Mouse (Mus musculus): ENCODE measurements around the gene Erp27. TPM values are rescaled to one million over a fixed set of nuclear protein-coding genes. Genes with fewer than 3 reads are reported as not detected.
A peak's percentile ranks its signal among the peaks of the same experiment; 100 is the strongest.

Erp27 gene
- total RNA-seq, 1 experiment from 2014 or later: 12.0 TPM

DNA sequence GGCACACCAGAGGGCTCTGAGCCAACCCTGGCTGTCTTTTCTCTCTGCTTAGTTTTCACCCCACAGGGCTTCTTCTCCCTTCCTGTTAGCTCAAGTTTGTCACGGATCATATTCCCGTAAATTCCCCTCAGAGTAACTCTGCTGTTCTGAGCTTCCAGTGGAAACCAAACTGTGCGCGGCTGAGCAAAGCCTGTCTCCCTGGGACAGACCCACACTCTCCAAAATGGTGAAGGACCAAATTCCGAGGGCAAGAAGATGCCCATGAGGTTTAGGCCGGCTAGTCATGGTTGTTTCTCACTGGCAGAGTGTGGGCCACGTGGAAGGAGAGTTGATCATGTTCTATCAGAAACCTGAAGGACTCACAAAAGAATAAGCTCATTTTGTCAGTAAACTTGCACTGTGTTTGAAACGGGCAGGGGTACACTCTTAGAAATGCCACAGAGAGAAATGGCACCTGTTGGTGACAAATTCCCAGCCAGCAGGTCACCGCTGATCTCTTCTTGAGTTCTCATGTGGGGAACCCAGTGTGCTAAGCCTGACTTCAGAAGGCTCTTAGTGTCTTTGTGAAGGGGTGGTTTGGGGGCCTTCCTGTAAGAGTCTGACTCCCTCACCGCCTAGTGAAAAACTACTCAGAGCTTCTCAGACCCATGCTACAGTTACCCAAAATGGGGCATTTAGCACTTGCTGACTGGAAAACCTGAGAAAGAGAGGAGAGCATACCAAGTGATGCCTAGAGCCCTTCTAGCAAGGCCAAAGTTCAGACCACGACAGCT, 18.4 kb upstream of the Erp27 start:
- ATAC-seq (ENCODE audit: extremely low read depth, insufficient number of reproducible peaks, low FRiP score, poor library complexity, severe bottlenecking): no peak

- peak; percentile 38 for ATAC-seq (ENCODE audit: extremely low read depth, insufficient number of reproducible peaks, low FRiP score, poor library complexity, severe bottlenecking)
Observed at GRCm38 (mm10) chr6:136939326-136940187, 17.6 kb upstream of the Erp27 start.

DNA sequence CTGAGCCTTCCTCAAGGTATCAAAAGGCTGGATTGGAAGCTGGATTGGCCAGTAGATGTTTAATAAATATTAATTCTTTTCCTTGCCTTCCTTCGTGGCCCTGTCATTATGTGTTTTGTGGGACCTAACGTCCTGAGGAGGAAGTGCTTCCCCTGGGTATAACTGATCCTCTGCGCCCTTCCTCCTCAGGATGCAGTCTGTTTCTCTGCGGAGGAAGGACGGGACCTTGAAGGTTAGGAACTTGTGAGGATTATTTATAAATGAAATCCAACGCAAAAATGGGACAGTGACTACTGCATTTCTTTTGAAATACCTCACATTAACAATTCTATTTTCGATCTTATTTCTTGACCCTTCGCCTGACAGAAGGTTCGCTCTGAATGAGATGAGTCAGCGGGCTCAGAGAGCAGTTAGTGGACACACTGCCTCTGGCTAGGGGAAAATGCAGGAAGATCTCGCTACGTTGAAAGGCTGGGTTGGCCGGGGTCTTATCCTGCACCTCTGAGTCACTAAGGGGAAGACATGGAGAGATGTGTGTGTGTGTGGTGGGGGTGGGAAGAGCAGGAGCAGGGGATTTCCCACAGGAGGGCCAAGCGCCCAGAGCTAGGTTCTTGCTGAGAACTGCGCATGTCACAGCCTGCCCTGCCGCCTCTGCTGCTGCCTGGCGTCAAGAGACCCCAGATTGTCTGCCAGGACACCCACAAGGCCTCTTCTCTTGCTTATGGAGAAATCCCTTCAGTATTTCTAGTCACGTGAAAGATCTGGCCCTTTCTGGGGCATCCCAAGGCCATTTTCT, 16.5 kb upstream of the Erp27 start:
- no peak for ATAC-seq (ENCODE audit: extremely low read depth, insufficient number of reproducible peaks, low FRiP score, poor library complexity, severe bottlenecking)

DNA sequence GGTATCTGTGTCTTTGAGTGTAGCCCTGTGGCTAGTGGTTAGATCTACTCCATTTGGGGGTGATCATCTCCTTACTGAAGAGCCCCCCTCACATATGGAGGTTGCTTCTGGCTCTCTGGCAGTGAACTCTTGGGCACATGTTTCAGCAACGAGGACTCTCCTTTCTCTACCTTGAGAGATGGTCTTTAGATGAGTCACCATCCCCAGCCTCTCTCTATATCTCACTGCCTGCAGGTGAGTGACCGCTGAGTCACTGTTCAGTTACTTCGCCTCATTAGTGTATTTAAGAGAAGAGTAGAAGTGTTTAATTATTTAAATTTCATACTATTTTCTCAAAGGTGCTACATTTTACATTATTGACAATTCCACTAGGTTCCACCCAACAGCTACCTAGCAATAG, 15.1 kb upstream of the Erp27 start:
- ATAC-seq (ENCODE audit: extremely low read depth, insufficient number of reproducible peaks, low FRiP score, poor library complexity, severe bottlenecking): no peak

- ATAC-seq (ENCODE audit: extremely low read depth, insufficient number of reproducible peaks, low FRiP score, poor library complexity, severe bottlenecking): no peak
Observed at GRCm38 (mm10) chr6:136936361-136936760, 14.4 kb upstream of the Erp27 start.

GRCm38 (mm10) chr6:136935233-136935632, 13.3 kb upstream of the Erp27 start:
- no peak for ATAC-seq (ENCODE audit: extremely low read depth, insufficient number of reproducible peaks, low FRiP score, poor library complexity, severe bottlenecking)

GRCm38 (mm10) chr6:136934068-136934467, 12.1 kb upstream of the Erp27 start:
- no peak for ATAC-seq (ENCODE audit: extremely low read depth, insufficient number of reproducible peaks, low FRiP score, poor library complexity, severe bottlenecking)

GRCm38 (mm10) chr6:136931246-136931645, 9.3 kb upstream of the Erp27 start:
- ATAC-seq (ENCODE audit: extremely low read depth, insufficient number of reproducible peaks, low FRiP score, poor library complexity, severe bottlenecking): no peak

DNA sequence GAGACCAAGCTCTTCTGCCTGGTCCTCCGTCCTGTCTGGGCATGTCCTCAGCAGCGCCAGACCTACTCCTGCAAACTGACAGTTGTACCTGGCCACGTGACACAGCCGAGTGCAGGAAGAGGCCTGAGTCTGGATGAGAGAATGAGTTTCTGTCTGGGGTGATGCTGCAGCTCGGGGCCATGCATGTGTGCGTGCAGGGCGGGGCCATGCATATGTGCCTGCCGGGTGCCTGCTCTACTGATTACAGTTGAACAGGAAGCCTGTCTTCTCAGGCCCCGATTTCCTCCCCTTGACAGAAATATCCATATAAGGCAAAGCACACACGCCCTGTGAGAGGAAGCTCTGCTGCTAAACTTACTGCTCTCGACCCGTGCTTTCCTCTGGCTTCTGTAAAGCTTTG, 8.7 kb upstream of the Erp27 start:
- peak; percentile 98 for ATAC-seq (ENCODE audit: extremely low read depth, insufficient number of reproducible peaks, low FRiP score, poor library complexity, severe bottlenecking)

DNA sequence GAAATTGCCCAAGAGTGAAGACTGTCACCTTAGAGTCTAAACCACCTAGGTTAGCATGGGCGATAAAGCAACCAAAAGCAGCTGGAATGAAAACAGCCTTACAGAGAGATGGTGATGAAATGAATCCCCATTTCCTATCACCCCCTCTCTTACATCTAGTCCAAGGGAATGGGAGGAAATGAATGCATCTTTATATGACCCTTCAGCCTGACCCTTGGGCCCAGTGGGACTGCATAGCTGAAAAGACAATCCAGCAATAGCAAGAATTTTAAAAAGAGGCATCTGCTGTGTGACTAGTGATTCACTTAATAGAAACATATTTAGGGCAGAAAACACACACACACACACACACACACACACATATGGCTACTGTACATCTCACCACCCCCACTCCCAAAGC, 5.6 kb upstream of the Erp27 start:
- ATAC-seq (ENCODE audit: extremely low read depth, insufficient number of reproducible peaks, low FRiP score, poor library complexity, severe bottlenecking): no peak

- no peak for ATAC-seq (ENCODE audit: extremely low read depth, insufficient number of reproducible peaks, low FRiP score, poor library complexity, severe bottlenecking)
Observed at GRCm38 (mm10) chr6:136925049-136925448, 3.1 kb upstream of the Erp27 start.

DNA sequence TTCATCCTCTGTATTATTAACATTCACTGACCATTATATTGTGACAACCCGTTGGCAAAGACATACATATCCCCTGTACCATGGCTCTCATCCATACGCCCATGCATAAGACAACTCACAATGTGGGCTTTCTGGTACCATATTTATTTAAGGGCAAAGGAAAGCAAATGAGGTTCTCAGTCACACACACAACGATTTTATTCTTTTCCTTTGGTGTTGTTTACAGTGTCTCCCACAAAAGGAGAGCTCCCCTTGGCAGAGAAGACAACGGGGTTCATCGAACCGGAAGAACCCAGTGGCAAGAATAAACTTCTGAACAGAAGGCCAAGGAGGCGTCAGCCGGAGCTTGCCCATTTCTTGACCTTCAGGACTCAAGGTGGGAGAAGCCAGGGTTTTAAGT, 1.6 kb upstream of the Erp27 start, which contains the start of gene Pde6h:
Gene Pde6h (plus strand): TSS at position 301 of the 400 bp plus-strand sequence.
- ATAC-seq (ENCODE audit: extremely low read depth, insufficient number of reproducible peaks, low FRiP score, poor library complexity, severe bottlenecking): no peak

- no peak for ATAC-seq (ENCODE audit: extremely low read depth, insufficient number of reproducible peaks, low FRiP score, poor library complexity, severe bottlenecking)
Observed at GRCm38 (mm10) chr6:136922871-136923270, 891 bp upstream of the Erp27 start.

- no peak for ATAC-seq (ENCODE audit: extremely low read depth, insufficient number of reproducible peaks, low FRiP score, poor library complexity, severe bottlenecking)
Observed at GRCm38 (mm10) chr6:136921601-136922000, 379 bp downstream of the Erp27 start.

DNA sequence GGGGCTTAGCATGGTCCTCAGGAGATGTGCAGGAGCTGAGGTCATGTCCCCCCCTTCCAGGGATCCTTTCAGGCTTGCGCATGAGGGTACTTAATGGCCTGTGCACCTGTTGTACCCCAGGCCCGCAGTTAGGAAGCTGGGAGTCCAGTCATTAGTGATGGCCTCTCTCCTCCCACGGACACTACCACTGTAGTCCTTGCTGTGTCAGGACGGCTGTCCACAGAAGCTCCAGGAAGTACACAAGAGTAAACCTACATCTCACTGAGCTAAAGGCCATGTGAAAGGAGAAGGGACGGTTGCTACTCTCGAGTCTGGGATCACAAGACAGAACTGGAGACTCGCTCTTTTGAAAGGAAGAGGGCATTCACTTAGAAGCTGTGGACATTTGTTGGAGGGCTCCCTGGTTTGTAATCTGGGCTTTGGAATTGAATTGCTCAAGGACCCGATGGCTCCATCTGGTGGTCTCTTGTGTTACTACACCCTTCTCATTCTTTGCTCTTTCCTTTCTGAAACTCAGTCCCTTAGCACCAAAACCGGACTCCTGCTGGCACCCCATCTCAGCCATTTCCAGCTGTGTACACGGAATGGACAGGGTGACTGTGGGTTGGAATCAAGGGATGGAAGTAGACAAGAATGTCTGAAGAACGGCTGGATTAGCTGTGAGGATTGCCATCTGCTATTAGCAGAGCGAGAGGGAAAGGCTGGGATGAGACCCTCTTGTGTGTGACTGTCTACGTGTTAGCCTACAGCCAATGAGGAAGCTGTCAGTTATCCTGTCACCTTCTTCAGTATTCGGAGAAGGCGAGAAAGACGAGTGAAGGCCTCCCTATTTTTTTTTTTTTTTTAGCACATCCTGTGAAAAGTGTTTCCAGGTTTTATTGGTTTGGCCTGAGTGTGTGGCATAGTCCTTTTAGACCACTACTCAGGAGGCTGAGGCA, 1.4 kb downstream of the Erp27 start:
- ATAC-seq (ENCODE audit: extremely low read depth, insufficient number of reproducible peaks, low FRiP score, poor library complexity, severe bottlenecking): peak; percentile 71

- ATAC-seq (ENCODE audit: extremely low read depth, insufficient number of reproducible peaks, low FRiP score, poor library complexity, severe bottlenecking): no peak
Observed at GRCm38 (mm10) chr6:136917885-136918284, 4.1 kb downstream of the Erp27 start.

DNA sequence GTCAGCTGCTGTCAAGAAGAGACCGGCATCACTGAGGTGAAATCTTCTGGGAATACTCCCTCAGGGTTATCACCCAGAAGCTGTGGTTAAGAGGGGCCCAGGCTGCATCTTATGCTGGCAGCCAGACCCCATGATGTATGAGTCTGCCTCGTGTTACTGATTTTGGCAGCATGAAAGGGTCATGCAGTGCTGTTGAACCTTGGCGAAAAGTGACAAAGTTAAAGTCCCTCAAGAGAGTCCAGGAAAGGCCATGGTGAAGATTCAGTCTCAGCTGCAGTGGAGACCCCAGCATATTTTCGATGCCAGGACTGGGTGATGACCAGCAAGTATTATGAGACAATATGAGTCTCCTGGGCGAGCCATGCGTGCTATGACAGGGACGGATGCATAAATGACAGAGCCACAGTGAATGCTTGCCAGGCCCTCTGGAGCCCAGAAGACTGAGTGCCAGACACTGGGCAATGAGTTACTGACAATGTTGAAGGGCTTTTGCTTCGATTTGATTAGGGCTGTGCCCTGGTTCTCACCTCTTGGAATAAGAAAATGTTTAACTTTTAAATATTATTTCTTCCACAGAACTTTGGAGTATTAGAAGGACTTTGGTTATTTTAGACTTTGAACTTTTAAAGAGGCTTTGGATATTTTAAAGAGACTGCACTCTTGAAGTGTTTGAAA, 6.1 kb downstream of the Erp27 start:
- ATAC-seq (ENCODE audit: extremely low read depth, insufficient number of reproducible peaks, low FRiP score, poor library complexity, severe bottlenecking): no peak; the same call in 1 of the 2 replicates

DNA sequence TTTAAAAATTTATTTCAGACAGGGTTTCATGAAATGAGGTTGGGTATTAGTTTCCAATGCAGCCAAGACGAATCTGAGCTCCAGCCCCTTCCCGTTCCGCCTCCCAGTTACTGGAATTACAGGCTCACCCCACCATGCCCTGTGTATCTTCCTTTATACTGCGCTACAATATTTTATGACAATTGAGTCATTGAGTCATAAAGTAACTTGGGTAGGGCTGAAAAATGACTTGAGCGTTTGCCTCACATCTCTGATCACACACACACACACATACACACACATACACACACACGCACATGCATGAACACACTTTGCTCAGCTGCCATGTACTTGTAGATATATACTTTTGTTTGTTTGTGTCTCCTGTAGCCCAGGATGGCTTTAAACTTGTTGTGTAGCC, 7.7 kb downstream of the Erp27 start:
- ATAC-seq (ENCODE audit: extremely low read depth, insufficient number of reproducible peaks, low FRiP score, poor library complexity, severe bottlenecking): no peak

All from neutrophil, adult 5-6 weeks (primary cell).